Mouse (Mus musculus): ENCODE measurements at regions not wholly inside any gene's neighbourhood (a gene's known extent, or its start where the extent isn't known, plus 50 kb on each side); places are given as distances from the start of the nearest gene placed in this dataset.

GRCm38 (mm10) chr1:121050695-121051495 lies 281.5 kb downstream of the Insig2 start:
- in situ Hi-C loops (cut with MboI), result no loop called here

DNA sequence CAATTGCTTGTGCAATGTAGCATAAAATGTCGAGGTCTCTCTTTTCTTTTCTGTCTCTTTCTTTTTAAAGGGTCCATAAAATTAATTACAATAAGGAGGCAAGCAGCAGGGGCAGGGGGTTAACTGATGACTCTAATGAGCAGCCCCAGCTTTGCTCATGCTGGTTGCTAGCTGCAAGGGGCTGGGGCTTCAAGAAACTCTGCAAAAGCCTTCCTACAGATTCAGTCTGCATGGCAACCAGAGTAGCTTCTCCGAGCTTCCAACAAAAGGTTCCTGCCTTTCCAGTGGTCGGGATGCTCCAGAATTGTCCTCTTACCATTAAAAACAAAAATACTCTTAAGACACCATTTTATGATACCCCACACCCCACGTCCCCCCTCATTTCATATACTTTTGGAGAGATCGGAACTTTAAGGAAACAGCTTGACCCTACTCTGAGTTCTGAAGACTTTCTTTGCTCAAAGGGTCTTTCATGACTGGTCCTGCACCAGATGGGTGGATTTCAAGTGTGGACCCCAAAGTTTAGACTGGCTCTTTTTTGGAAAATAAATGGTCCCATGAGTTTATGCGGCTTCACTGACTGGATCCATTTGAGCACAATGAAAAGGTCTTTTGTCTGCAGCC lies 280.8 kb downstream of the Insig2 start:
- in situ Hi-C loops (cut with MboI), result no loop called here

- in situ Hi-C loops (cut with MboI), result no loop called here
These were observed 280.3 kb downstream of the Insig2 start for GRCm38 (mm10) chr1:121052120-121052501.

GRCm38 (mm10) chr1:121053692-121054091 lies 278.7 kb downstream of the Insig2 start:
- in situ Hi-C loops (cut with MboI), result no loop called here

DNA sequence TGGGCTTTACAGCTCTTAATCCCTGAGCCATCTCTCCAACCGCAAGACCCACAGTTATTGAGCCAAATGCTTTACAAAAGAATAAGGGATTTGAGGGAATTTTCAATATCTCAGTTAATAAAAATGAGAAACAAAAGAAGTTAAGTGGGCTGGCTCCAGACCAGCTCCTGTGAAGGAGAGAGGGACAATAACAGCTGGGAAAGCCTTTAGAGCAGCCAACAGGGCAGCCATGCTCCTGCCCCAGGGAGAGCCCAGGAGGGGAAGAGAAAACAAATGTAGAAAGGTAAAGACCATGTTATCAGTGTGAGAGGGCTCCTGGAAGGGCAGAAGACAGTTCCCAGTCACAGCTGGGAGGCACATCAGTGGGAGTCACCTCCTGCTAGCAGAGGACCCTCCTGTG lies 257.8 kb downstream of the Insig2 start:
- in situ Hi-C loops (cut with MboI), result no loop called here

DNA sequence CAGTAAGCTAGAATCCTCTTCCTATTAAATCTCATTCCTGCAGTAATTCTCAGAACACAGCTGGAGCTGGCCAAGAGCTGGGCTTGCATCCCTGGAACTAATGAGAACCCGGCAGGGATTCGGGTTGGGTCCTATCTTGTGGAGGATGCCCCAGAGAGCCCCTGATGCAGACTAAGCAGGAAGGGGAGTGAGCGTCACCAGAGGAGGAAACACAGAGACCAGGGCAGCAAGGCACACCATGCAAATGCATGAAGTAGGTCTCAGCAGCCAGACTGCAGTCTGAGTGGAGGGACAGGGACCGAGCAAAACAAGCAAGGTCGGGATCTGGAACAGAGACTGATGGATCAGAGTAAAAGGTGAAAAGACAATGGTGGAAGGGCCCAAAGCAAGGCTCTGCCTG lies 249.6 kb downstream of the Insig2 start:
- in situ Hi-C loops (cut with MboI), result no loop called here

- in situ Hi-C loops (cut with MboI), result no loop called here
These were observed 247.2 kb downstream of the Insig2 start for GRCm38 (mm10) chr1:121085101-121085727.

DNA sequence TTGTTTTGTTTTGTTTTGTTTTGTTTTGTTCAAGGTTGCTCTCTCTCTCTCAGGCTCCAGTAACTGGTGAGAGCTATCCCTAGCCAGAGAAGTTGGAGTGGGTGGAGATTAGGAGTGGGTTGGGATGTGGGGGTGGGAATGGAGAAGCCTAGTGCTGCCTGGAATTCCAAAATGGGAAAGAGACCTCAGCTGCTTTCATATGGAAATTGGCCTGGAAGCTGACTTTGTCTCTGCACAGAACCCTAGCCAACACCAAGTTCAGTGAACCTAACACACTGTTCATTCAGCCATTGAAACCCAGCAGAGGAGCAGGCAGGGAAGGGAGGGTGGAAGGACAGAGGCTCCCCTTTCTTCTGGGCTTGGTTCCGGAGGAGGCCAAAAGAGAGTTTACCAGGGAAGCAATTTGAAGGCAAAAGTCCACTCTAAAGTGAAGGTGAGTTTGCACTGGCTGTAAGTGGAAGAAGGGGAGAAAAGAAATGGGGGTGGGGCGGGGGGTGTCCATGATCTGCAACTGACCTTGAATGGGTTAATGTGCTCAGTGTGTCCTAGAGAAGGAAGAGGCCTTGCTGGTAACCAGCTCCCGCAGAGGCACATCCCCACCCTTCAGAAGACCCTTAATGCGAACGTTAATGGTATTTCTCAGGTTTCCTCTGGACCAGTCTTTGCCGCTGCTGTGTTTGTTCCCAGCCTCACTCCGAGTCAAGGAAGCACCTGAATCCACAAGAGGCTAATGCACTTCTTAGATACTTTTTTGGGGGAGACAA lies 245.1 kb downstream of the Insig2 start:
- in situ Hi-C loops (cut with MboI), result no loop called here

- in situ Hi-C loops (cut with MboI), result no loop called here
These were observed 241.8 kb downstream of the Insig2 start for GRCm38 (mm10) chr1:121090628-121091027.

GRCm38 (mm10) chr1:121092870-121093269 lies 239.5 kb downstream of the Insig2 start:
- in situ Hi-C loops (cut with MboI), result no loop called here

GRCm38 (mm10) chr1:121096551-121097550 lies 235.5 kb downstream of the Insig2 start:
- in situ Hi-C loops (cut with MboI), result no loop called here

- in situ Hi-C loops (cut with MboI), result no loop called here
These were observed 220.5 kb downstream of the Insig2 start for GRCm38 (mm10) chr1:121111776-121112344.

DNA sequence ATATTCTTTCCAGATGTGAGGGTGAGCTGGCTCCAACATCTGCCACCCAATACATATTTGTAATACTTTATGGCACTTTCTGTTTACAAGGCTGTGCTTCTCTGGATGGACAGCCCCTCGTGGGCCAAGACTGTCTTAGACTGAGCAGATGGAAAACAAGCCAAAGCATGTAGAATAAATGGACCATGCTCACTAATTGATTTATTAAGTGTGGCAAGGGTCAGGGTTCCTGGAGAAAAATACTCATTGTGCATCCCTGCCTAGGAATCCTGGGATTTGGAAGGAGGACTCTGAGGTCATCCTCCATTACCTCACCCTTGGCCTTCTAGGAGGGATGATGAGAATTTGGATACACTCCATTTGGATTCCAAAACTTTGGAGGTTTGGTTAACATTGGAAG lies 219.9 kb downstream of the Insig2 start:
- in situ Hi-C loops (cut with MboI), result no loop called here

DNA sequence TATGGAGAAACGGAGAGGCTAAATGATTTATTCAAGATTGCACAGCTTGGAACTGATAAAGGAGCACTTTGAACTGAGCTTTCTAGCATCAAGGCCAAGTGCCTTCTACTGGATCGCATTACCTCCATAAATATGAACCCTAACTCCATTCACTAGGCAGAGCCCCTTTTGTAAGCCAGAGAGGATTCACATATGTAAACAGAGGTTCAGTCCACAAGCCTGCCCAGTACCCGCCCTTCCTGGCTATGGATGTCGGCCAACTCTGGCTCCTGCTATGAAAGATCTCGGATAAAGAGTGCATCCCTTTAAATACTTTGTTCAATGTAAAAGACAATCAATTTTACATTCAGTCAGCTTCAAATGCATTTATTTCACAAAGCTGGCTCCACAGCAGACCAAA lies 215.8 kb downstream of the Insig2 start:
- in situ Hi-C loops (cut with MboI), result no loop called here

DNA sequence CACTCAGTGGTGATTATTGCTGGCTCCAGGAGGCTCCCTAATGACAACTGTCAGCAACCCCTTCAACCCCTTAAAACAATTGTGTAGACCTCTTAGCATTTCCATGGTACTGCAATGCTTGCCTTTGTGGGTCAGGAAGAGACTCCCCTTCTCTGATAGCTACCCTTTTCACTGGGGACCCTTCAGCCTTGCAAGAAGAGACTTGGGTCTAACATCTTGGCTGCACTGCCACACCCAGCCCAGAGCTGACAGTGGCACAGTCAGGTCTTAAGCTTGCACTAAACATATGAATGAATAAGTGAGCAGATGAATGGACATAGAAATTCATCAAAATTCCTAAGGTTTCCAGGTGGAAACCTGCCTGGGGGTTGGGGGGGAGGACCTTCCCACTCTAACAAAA lies 209.0 kb downstream of the Insig2 start:
- in situ Hi-C loops (cut with MboI), result no loop called here

DNA sequence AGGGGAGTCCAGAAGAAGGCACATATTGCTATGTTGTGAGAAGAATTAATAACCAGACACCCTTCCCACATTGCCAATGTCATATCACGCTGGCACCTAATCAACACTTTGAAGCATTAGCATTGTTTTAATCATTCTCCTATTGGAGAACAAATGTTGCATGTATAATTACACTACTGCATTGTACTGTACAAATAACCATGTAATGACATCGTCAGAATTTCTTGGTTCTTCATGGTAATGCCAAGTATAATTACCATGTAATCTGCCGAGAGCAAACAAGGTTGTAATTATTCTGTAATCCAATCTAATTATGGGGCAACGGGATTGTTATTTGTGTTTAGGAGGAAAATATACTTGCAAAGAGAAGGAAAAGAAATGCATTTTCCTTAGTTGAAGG lies 196.1 kb downstream of the Insig2 start:
- in situ Hi-C loops (cut with MboI), result no loop called here

DNA sequence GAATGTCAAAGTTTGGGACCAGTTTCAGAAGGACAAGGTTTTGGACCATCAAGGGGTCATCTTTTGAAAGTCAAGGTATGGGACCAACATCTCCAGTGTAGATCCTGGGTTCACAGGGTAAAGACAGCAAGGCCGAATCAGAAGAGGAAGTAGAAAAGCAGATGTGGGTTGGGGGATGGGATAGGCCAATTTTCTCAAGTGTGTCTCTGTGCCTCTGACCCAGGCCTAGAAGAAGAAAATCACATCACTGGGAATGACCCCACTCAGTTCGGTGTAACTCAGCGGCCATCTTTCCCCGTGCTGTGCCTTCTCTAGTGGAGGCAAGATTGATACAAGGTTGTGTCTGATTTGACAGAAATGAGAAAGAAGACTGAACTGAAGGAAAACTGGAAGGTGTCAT lies 195.5 kb downstream of the Insig2 start:
- in situ Hi-C loops (cut with MboI), result no loop called here

DNA sequence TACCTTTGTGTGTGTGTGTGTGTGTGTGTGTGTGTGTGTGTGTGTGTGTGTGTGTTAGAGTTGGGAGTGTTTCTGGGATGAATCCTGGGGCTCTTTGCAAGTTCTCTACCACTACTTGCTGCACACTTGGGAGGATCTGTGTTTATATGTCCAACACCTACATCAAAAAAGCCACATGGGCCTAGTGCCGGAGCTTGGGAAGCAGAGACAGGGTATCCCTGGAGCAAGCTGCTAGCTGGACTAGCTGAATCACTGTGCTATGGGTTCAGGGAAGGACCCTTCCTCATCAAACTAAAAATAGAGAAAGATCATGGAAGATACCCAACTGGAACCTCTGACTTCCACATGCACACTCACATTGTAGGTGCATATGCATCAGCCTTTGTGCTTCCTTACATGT lies 187.4 kb downstream of the Insig2 start:
- in situ Hi-C loops (cut with MboI), result no loop called here

GRCm38 (mm10) chr1:121153476-121153875 lies 178.9 kb downstream of the Insig2 start:
- in situ Hi-C loops (cut with MboI), result no loop called here

DNA sequence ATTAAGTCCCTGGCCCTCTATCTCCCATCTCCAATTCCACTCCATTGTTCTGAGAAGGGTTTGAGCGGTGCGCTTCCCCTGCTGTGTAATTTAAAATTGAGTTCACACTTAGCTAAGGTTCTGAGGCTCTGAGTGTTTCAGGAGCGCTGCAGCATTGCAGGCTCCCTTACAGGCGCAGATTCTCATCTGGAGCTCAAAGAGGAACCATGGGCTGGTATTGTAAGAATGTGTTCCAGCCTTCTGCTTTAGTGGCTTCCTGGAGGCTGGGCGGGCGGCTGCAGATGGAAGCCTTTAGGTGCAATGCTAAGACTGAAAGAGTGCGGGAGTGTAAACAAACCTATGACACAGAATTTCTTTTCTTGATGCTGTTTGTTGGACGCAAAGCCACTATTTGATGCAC lies 177.8 kb downstream of the Insig2 start:
- in situ Hi-C loops (cut with MboI), result no loop called here

- in situ Hi-C loops (cut with MboI), result no loop called here
These were observed 163.7 kb downstream of the Insig2 start for GRCm38 (mm10) chr1:121168651-121169050.

Data from mature B cell (primary cell).